Mouse (Mus musculus): ENCODE data around the gene Prkg1.

GRCm38 (mm10) chr19:31813087-31813486 lies 48.3 kb upstream of the Prkg1 start:
- TF ChIP-seq CTCF (IDR thresholded peaks at IDR 0.05; ENCODE audit: low read depth, low read length) (no peak), POLR2A (IDR thresholded peaks at IDR 0.05; ENCODE audit: extremely low read depth, insufficient read depth, low read length) (no peak)
